Mouse (Mus musculus) small intestine, adult 2 months (tissue): Measurements from ENCODE around the gene Creb5.

ENCODE experiments used
- CTCF ChIP-seq: fragments of 200-500 bp; IDR thresholded peaks from 2 replicates; pipeline ENCODE4 v1.5.1; 2012; ENCODE audit warnings: low read depth, mild to moderate bottlenecking, control low read depth, inconsistent platforms, low read length, moderate library complexity, mixed read lengths; ENCODE audit not compliant: insufficient replicate concordance, insufficient read length; ENCODE audit errors: extremely low read depth
- POLR2A ChIP-seq: fragments of 200-500 bp; IDR thresholded peaks from 2 replicates; pipeline ENCODE4 v1.6.1; 2012; ENCODE audit warnings: low read depth, mild to moderate bottlenecking, control low read depth, inconsistent platforms, low read length, moderate library complexity

GRCm38 (mm10) chr6:53499621-53500295 is 212.7 kb downstream of the Creb5 start:
- no peak for TF ChIP-seq CTCF
- no peak for TF ChIP-seq POLR2A
